Comparison of ENCODE assay signal across 8 mouse cellular contexts in genomic region chr17:29090776-29091175, GRCm38 (mm10). TPM values are rescaled to one million over a fixed set of nuclear protein-coding genes. Genes with fewer than 3 reads are reported as not detected.
DNase-seq lines count a peak whose midpoint lies in the region; ATAC-seq and TF ChIP-seq lines count a peak whose summit lies in the region.

Gene Cdkn1a, plus strand, starts transcription at chr17:29090976.

- intact Hi-C loops in heart, postnatal 10 days (cut with DNase I) = no loop called here

- TF ChIP-seq CTCF in E14TG2a.4 (conservative IDR thresholded peaks at IDR 0.05; ENCODE audit: low read length) = no peak
- no peak for TF ChIP-seq CTCF in embryonic fibroblast, embryonic 13.5 days (IDR thresholded peaks at IDR 0.05; ENCODE audit: borderline replicate concordance, insufficient read depth, low read length)

- H3K4me2 ChIP-seq in kidney, embryonic 14.5 days (replicated peaks; ENCODE audit: low read depth, low read length) = no peak within 1 kb of the TSS
- no peak within 1 kb of the TSS for H3K4me2 ChIP-seq in limb, embryonic 15.5 days

- H3K27me3 ChIP-seq in kidney, embryonic 14.5 days (ENCODE audit: control insufficient read depth, insufficient read depth, low read length) = peaks cover 7% of the 10 kb centered on the region; the same call in 1 of the 2 replicates
- H3K27me3 ChIP-seq in E14TG2a.4 (ENCODE audit: insufficient read depth, low read length) = peaks cover 18% of the 10 kb centered on the region
- peaks cover 29% of the 10 kb centered on the region for H3K27me3 ChIP-seq in limb, embryonic 15.5 days

- H3K9me3 ChIP-seq in kidney, embryonic 14.5 days (ENCODE audit: control insufficient read depth, low read length) = no peaks in the 10 kb centered on the region
- peaks cover 15% of the 10 kb centered on the region for H3K9me3 ChIP-seq in E14TG2a.4 (ENCODE audit: low read length)
- no peaks in the 10 kb centered on the region for H3K9me3 ChIP-seq in limb, embryonic 15.5 days

- TF ChIP-seq POLR2A in embryonic fibroblast, embryonic 13.5 days (IDR thresholded peaks at IDR 0.05; ENCODE audit: low read depth, low read length) = peak; percentile 73

- no peak for ATAC-seq in kidney, embryonic 14.5 days (ENCODE audit: low FRiP score, low TSS enrichment)
- no peak for ATAC-seq in limb, embryonic 15.5 days (ENCODE audit: insufficient number of reproducible peaks, low FRiP score, low TSS enrichment, low read depth)

- H3K4me1 ChIP-seq in kidney, embryonic 14.5 days (ENCODE audit: control insufficient read depth, insufficient read depth, low read length) = peaks cover 13% of the 10 kb centered on the region; the same call in 1 of the 2 replicates
- H3K4me1 ChIP-seq in E14TG2a.4 (replicated peaks; ENCODE audit: low read depth, low read length) = peaks cover 43% of the 10 kb centered on the region
- no peaks in the 10 kb centered on the region for H3K4me1 ChIP-seq in embryonic fibroblast, embryonic 13.5 days (ENCODE audit: control insufficient read depth, insufficient read depth, low read length)
- H3K4me1 ChIP-seq in limb, embryonic 15.5 days = peaks cover 22% of the 10 kb centered on the region

- H3K27ac ChIP-seq in kidney, embryonic 14.5 days (ENCODE audit: low read depth, low read length) = no peak within 1 kb of the TSS
- H3K27ac ChIP-seq in embryonic fibroblast, embryonic 13.5 days (ENCODE audit: insufficient read depth, low read length) = peak within 1 kb of the TSS; percentile 89
- no peak within 1 kb of the TSS for H3K27ac ChIP-seq in limb, embryonic 15.5 days

- no peak within 1 kb of the TSS for H3K9ac ChIP-seq in kidney, embryonic 14.5 days (ENCODE audit: low read depth, low read length)
- H3K9ac ChIP-seq in limb, embryonic 15.5 days = no peak within 1 kb of the TSS

- no peak for DNase-seq in kidney, postnatal 14 days
- DNase-seq in heart, postnatal 10 days = no peak
- DNase-seq in embryo, embryonic 10.5 days (ENCODE audit: low spot score) = no peak
- DNase-seq in B cell, adult 2 months = no peak

- H3K4me3 ChIP-seq in kidney, embryonic 14.5 days (ENCODE audit: low read length) = no peak within 1 kb of the TSS
- H3K4me3 ChIP-seq in E14TG2a.4 (replicated peaks; ENCODE audit: low read length) = 0 out of 2 replicates have a peak within 1 kb of the TSS, but pooled peaks have one; percentile 1
- peak within 1 kb of the TSS; percentile 42 for H3K4me3 ChIP-seq in embryonic fibroblast, embryonic 13.5 days (ENCODE audit: insufficient read depth, low read length)
- H3K4me3 ChIP-seq in limb, embryonic 15.5 days = no peak within 1 kb of the TSS

- H3K36me3 ChIP-seq in kidney, embryonic 14.5 days (ENCODE audit: control insufficient read depth, insufficient read depth, low read length) = no peaks in the 10 kb centered on the region
- peaks cover 3% of the 10 kb centered on the region; the same call in 1 of the 2 replicates for H3K36me3 ChIP-seq in E14TG2a.4 (ENCODE audit: insufficient read depth, low read length)
- no peaks in the 10 kb centered on the region for H3K36me3 ChIP-seq in limb, embryonic 15.5 days

- 77% methylated on average over 3 of the region's 3 CpGs for WGBS in kidney, embryonic 14.5 days
- 67% methylated on average over 3 of the region's 3 CpGs for WGBS in limb, embryonic 15.5 days

RNA-seq across cellular contexts. Expression of gene Cdkn1a, which starts in this region (rescaled TPM):
- polyA plus RNA-seq in kidney, embryonic 14.5 days (2014; fragmentation: Nextera tagmentation; extraction: Ambion mirVana) = 37.4 and 45.6 TPM in 2 replicates
- 453 and 677 TPM in 2 replicates for polyA plus RNA-seq in embryonic fibroblast, embryonic 13.5 days (2011; ENCODE audit: insufficient read length, low read depth, missing spikeins)
- 100 to 1,000 TPM in 1 of 2 experiments, 10 to 100 TPM in 1; 46.2 to 180 TPM for total RNA-seq in heart, postnatal 10 days (2021)
- 233 and 345 TPM in 2 replicates for polyA plus RNA-seq in limb, embryonic 15.5 days (2015; fragmentation: Nextera tagmentation; extraction: Ambion mirVana)

Comparison
In these comparisons a context has a peak if more than half of its experiments do, and no peak if none do; other contexts are left out.
1. H3K4me3 ChIP-seq: peak in E14TG2a.4 (single experiment) and embryonic fibroblast, embryonic 13.5 days (single experiment); none in kidney, embryonic 14.5 days (single experiment) and limb, embryonic 15.5 days (single experiment).